Mouse (Mus musculus): ENCODE measurements around the gene Nxph4. TPM values are rescaled to one million over a fixed set of nuclear protein-coding genes. Genes with fewer than 3 reads are reported as not detected.
A peak's percentile ranks its signal among the peaks of the same experiment; 100 is the strongest.

The Nxph4 gene
- total RNA-seq, 2 experiments from 2014 or later, result 6.0 to 7.6 TPM

DNA sequence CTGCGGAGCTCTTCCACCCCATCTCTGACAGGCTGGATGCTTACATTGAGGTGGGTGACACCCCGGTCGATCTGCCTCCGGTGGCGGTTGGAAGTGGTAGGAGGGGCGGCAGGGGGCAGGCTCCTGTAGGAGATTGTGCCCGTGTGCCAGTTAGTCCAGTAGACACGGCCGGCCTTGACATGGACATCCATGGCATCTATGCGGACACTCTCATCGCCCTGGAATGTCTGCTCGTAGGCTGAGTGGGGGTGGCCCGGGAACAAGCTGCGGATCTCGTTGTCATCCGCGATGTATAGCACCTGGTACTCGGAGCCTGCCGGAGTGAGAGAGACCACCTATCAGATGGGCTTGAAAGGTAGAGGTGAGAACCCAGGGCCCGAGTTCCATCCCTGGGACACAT, 10.0 kb upstream of the Nxph4 start:
- DNase-seq (ENCODE audit: low spot score in 2 of 2), result no peak
- intact Hi-C loops (cut with DNase I), result no loop called here

GRCm38 (mm10) chr10:127543916-127544315, 9.6 kb upstream of the Nxph4 start:
- no peak for DNase-seq (ENCODE audit: low spot score in 2 of 2)
- intact Hi-C loops (cut with DNase I), result no loop called here

GRCm38 (mm10) chr10:127542720-127543119, 8.4 kb upstream of the Nxph4 start:
- intact Hi-C loops (cut with DNase I), result no loop called here
- no peak for DNase-seq (ENCODE audit: low spot score in 2 of 2)

GRCm38 (mm10) chr10:127542084-127542483, 7.7 kb upstream of the Nxph4 start:
- DNase-seq (ENCODE audit: low spot score in 2 of 2), result no peak
- intact Hi-C loops (cut with DNase I), result no loop called here

DNA sequence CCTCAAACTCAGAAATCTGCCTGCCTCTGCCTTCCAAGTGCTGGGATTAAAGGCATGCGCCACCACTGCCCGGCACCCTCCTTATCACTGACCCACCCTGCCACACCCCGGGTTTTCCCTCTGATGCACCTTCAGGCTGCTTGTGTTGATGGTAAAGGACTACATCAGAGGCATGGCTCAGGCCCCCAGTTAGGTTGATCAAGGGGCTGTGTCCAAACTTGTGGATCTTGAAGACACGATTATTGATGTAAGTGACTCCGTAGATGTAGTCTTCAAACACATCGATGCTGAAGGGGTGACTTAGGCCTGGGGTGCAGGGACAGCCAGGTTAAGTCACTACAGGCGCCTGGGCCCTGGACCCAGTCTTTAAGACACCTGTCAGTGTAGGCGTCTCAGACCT, 7.2 kb upstream of the Nxph4 start:
- DNase-seq (ENCODE audit: low spot score in 2 of 2), result no peak
- intact Hi-C loops (cut with DNase I), result no loop called here

- DNase-seq (ENCODE audit: low spot score in 2 of 2), result peak; percentile 74 to 76
- intact Hi-C loops (cut with DNase I), result loop anchor here (1.0 kb wide), 2 partner anchors 25 to 29 kb away; no protein-coding TSS in a partner anchor
These were observed 3.7 kb upstream of the Nxph4 start for GRCm38 (mm10) chr10:127537854-127538583.

DNA sequence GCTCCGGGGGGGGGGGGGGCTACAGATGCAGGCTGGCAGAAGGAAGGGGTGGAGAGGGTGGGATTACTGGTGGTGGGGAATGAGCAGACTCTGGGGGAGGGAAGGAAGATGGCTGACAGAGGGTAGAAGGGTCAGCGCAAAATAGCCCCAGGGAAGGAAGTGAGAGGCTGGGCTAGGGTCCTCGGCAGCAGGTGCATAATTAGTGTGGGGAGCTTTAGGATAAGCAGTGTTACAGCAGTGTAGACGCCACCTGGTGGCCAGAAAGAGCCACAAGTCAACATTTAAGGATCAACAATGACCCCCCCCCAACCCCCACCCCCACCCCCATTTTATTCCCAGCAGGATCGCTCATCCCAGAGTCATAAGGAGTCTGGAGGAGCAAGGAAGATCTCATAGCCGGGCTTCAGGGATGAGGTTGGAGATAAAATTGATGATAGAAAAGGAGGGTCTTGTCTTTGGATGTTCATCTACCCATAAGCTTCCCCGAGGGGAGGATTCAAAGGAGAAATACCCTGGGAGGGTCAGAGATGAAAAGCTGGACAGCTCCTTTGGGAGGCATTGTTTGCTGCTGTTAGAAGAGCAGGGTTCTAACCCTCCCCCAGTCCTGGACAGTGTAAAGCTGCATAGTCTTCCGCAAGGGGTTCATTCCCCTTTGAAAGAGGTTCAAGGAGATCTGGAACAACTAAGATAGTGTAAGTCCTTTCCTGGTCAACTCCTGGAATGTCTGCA, 2.4 kb upstream of the Nxph4 start:
- intact Hi-C loops (cut with DNase I), result no loop called here
- no peak for DNase-seq (ENCODE audit: low spot score in 2 of 2)

- no peak for DNase-seq (ENCODE audit: low spot score in 2 of 2)
- intact Hi-C loops (cut with DNase I), result no loop called here
These were observed 598 bp upstream of the Nxph4 start for GRCm38 (mm10) chr10:127534929-127535384.

- DNase-seq (ENCODE audit: low spot score in 2 of 2), result no peak
- intact Hi-C loops (cut with DNase I), result no loop called here
These were observed 2.8 kb downstream of the Nxph4 start for GRCm38 (mm10) chr10:127531548-127531947.

GRCm38 (mm10) chr10:127530945-127531344, 3.4 kb downstream of the Nxph4 start:
- DNase-seq (ENCODE audit: low spot score in 2 of 2), result no peak
- intact Hi-C loops (cut with DNase I), result no loop called here

GRCm38 (mm10) chr10:127527481-127527880, 6.9 kb downstream of the Nxph4 start:
- DNase-seq (ENCODE audit: low spot score in 2 of 2), result no peak
- intact Hi-C loops (cut with DNase I), result no loop called here

DNA sequence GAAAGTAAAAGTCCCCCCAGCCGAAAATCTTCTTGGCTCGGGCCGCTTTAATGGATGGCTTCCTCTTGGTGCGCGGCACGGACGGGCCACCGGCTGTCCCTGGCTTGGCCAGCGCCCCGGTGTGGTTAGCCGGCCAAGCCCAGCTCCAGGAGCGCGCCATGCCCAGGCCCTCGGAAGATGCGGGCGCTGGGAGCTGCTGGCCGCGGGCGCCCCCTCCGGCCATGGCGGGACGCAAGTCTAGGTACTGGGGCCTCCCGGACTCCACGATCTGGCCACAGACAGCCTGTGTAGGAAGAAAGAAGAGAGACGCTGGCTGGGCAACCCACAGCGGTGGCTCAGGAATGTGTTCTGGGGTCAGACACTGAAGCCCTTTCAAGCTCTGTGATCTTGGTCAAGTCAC, 7.7 kb downstream of the Nxph4 start:
- DNase-seq (ENCODE audit: low spot score in 2 of 2), result no peak
- intact Hi-C loops (cut with DNase I), result no loop called here

DNA sequence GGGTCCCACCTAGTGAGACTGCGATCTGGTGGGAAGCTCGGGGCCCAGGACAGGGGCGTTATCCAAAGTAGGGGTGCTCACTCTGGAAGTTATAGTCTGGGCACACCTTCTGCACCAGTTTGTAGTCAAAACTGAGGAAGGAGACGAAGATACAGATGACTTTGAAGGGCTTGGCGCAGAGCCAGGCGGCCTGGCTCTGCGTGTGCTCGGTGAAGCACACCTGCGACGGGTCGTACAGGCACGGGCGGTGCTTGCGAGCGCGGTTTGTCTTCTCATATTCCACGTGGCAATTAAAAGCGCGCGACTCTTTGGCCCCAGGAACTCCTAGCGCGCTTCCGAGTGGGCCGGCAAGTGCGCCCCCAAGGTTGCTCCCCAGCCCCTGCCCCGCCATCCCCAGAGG, 8.3 kb downstream of the Nxph4 start:
- intact Hi-C loops (cut with DNase I), result no loop called here
- DNase-seq (ENCODE audit: low spot score in 2 of 2), result no peak

DNA sequence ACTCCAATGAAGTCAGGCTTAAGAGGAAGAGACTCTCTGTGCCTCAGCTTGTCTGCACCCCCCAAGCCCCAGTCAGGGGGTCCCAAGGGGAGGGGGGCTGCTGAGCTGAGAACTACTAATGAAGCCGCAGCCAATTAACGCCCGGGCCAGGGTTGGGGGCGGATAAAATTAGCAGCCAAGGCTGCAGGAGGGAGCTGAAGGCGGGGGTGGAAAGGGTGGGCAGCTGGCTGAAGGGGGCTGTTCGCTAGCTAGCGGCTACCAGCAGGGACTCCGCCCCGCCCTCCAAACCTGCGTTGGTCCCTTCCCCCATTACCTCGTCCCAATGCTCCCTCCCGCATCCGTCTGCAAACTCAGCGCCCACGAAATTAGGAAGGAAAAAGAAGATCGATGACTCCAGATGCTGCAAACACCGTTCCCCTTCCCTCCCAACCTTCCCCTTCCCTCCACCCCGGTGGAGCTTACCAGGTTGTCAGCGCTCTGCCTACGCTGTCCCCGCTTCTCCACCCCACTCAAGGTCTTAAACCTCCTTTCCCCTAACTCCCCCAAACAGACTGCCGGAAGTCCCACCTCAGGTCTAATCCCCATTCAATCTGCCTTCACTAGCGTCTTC, 9.6 kb downstream of the Nxph4 start:
- intact Hi-C loops (cut with DNase I), result no loop called here
- no peak for DNase-seq (ENCODE audit: low spot score in 2 of 2)

DNA sequence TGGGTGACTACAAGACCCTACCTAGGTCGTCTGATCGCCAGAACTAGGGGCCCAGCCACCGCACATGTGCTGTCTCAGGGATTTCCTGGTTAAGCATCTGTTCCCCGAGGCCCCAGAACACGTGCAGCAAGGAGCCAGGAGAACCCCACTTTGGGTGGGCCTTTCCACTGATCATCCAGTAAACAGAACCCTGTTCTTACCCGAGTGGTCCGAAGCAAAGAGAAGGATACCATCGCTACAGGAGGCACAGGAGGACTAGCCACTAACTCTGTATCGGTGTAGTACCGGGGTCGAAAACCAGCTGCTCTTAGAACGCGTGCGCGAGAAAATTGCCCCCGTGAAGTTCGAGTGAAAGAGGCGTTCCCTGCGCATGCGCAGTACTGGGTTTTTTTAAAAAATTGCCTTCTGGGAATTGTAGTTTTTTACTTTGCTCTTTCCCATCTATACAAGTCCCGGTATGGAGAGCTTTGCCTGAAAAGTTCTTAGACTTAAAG, 12.2 kb downstream of the Nxph4 start, which contains the start of gene Shmt2:
Gene Shmt2 (minus strand): TSS at position 357 of the 494 bp plus-strand sequence.
- intact Hi-C loops (cut with DNase I), result no loop called here

GRCm38 (mm10) chr10:127521611-127522080, 12.7 kb downstream of the Nxph4 start:
- DNase-seq (ENCODE audit: low spot score in 2 of 2), result no peak
- intact Hi-C loops (cut with DNase I), result no loop called here

More for the DNA sequence above, 12.2 kb downstream of the Nxph4 start, which contains the start of gene Shmt2:
- peak; percentile 73 to 82 for DNase-seq (ENCODE audit: low spot score in 2 of 2)

DNA sequence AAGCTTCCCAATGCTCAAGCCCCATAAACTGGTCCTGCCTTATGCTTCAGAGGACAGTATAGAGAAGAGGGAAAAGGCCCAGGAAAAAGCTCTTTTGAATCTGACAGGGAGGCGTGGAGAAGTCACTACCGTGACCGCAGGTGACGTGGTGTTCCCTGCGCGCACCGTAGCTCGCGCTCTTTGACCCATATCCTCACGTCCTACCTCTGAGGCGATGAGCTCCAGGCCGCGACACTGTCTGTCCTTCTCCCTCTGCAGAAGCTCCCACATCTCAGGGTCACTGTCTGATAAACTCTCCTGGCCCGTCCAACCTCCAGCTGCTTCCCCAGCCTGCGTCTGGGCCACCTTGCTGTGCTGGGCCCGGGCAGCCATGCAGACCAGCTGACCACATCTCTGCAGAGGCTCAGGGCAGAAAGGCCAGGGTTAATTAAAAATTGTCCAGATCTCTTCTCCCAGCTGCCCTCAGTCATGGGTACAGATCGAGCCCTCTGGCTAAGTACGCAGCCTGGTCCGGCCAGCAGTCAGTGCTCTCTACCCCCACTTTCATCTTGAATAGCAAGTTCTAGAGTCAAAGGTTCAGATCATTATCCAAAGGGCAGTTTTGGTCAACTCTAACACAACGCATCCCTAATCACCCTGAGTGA, 13.5 kb downstream of the Nxph4 start:
- no peak for DNase-seq (ENCODE audit: low spot score in 2 of 2)
- intact Hi-C loops (cut with DNase I), result no loop called here

DNA sequence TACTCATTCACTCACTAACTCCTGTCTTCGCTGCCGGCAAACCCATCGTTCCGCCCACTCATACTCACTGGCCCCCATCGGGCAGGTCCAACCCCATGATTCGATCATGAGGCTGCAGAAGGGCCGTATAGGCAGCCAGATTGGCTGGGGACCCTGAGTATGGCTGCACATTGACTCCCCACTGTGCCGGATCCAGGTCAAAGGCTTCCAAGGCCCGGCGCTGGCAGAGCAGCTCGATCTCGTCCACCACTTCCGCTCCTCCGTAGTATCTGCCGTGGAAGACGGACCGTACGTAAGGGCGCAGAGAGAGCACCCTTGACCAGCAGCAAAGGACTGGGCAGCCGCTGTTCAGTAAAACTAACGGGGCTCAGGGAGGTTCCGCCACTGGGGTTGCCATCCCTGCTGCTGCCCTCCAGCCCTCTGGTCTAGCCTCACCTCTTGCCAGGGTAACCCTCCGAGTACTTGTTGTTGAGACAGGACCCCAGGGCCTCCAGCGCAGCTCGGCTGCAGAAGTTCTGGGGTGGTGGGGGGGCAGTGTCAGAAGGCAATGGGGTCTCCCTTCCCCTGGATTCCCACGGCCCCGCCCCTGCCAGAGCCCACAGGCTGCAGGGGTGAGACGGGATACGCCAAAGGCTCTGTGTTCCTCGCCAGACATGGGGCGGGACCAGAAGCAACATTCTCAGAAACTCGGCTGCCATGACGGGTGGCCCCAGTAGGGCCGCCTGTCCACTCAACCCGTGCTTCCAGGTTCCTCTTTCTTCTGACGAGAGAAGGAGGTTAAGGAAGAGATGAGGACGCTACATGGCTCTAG, 14.3 kb downstream of the Nxph4 start:
- no peak for DNase-seq (ENCODE audit: low spot score in 2 of 2)
- intact Hi-C loops (cut with DNase I), result no loop called here

Data from left cerebral cortex, postnatal 36 days (tissue).